Mouse (Mus musculus): ENCODE results near the gene Pdpk1. TPM values are rescaled to one million over a fixed set of nuclear protein-coding genes. Genes with fewer than 3 reads are reported as not detected.

The Pdpk1 gene
- total and polyA plus RNA-seq, 3 experiments, result 18.3 to 26.9 (median 19.0) TPM

- Histone ChIP-seq H3K36me3 (ENCODE audit: control insufficient read depth in 1 of 2, insufficient read depth in 2 of 2, low read length in 2 of 2) (peaks cover 2 to 19% of the 10 kb centered on the region in 2 experiments), H3K9ac (ENCODE audit: control insufficient read depth, low read depth, low read length, poor library complexity, severe bottlenecking) (no peak overlapping the region), H3K27me3 (ENCODE audit: control insufficient read depth in 1 of 2, insufficient read depth in 2 of 2, low read length in 2 of 2) (no peaks in the 10 kb centered on the region), H3K4me3 (ENCODE audit: control insufficient read depth in 1 of 2, insufficient read depth in 1 of 2, low read depth in 2 of 2, low read length in 2 of 2) (no peak overlapping the region), H3K4me1 (ENCODE audit: control insufficient read depth in 1 of 2, insufficient read depth in 2 of 2, low read length in 2 of 2) (peaks cover 0 to 2% of the 10 kb centered on the region in 2 experiments; a peak in 2 of 4 replicates), H3K27ac (ENCODE audit: control insufficient read depth, low read depth, low read length) (no peak overlapping the region), H3K9me3 (replicated peaks; ENCODE audit: insufficient read depth, low read length) (no peaks in the 10 kb centered on the region), H3K79me2 (ENCODE audit: control insufficient read depth, insufficient read depth, low read length, poor library complexity) (no peaks in the 10 kb centered on the region; the same call in 1 of the 2 replicates)
- DNase-seq (ENCODE audit: low read depth, low spot score), result no peak
- TF ChIP-seq USF1 (IDR thresholded peaks at IDR 0.05; ENCODE audit: low read depth, low read length), result no peak
- no peak for TF ChIP-seq ZNF384 (IDR thresholded peaks at IDR 0.05; ENCODE audit: low read depth, low read length)
- TF ChIP-seq NRF1 (IDR thresholded peaks at IDR 0.05; ENCODE audit: insufficient read depth, low read depth, low read length, poor library complexity, severe bottlenecking), result no peak
- TF ChIP-seq ZMIZ1 (IDR thresholded peaks at IDR 0.05; ENCODE audit: low read depth, low read length), result no peak
- no peak for TF ChIP-seq USF2 (IDR thresholded peaks at IDR 0.05; ENCODE audit: borderline replicate concordance in 1 of 2, insufficient read depth in 1 of 2, low read depth in 1 of 2, low read length in 2 of 2)
- no peak for TF ChIP-seq BHLHE40 (IDR thresholded peaks at IDR 0.05; ENCODE audit: borderline replicate concordance, low read depth, low read length)
- TF ChIP-seq MXI1 (IDR thresholded peaks at IDR 0.05; ENCODE audit: low read depth, low read length), result no peak
Measured at GRCm38 (mm10) chr17:24111256-24111655, 39.5 kb downstream of the Pdpk1 start.

GRCm38 (mm10) chr17:24108896-24109295 lies 41.8 kb downstream of the Pdpk1 start:
- DNase-seq (ENCODE audit: low read depth, low spot score), result no peak
- Histone ChIP-seq H3K79me2 (ENCODE audit: control insufficient read depth, insufficient read depth, low read length, poor library complexity) (no peaks in the 10 kb centered on the region), H3K4me3 (ENCODE audit: control insufficient read depth in 1 of 2, insufficient read depth in 1 of 2, low read depth in 2 of 2, low read length in 2 of 2) (no peak overlapping the region), H3K27me3 (ENCODE audit: control insufficient read depth in 1 of 2, insufficient read depth in 2 of 2, low read length in 2 of 2) (no peaks in the 10 kb centered on the region), H3K9me3 (replicated peaks; ENCODE audit: insufficient read depth, low read length) (no peaks in the 10 kb centered on the region), H3K4me1 (ENCODE audit: control insufficient read depth in 1 of 2, insufficient read depth in 2 of 2, low read length in 2 of 2) (peaks cover 0 to 2% of the 10 kb centered on the region in 2 experiments; a peak in 2 of 4 replicates), H3K27ac (ENCODE audit: control insufficient read depth, low read depth, low read length) (no peak overlapping the region), H3K36me3 (ENCODE audit: control insufficient read depth in 1 of 2, insufficient read depth in 2 of 2, low read length in 2 of 2) (peaks cover 2 to 20% of the 10 kb centered on the region in 2 experiments), H3K9ac (ENCODE audit: control insufficient read depth, low read depth, low read length, poor library complexity, severe bottlenecking) (no peak overlapping the region)
- TF ChIP-seq ELF1 (IDR thresholded peaks at IDR 0.05; ENCODE audit: low read depth, low read length) (no peak), KAT2A (conservative IDR thresholded peaks at IDR 0.05; ENCODE audit: low read depth, low read length) (no peak), NRF1 (IDR thresholded peaks at IDR 0.05; ENCODE audit: insufficient read depth, low read depth, low read length, poor library complexity, severe bottlenecking) (no peak), RAD21 (IDR thresholded peaks at IDR 0.05; ENCODE audit: low read depth, low read length) (no peak), ZNF384 (IDR thresholded peaks at IDR 0.05; ENCODE audit: low read depth, low read length) (no peak), POLR2A (IDR thresholded peaks at IDR 0.05; ENCODE audit: control insufficient read depth in 1 of 2, insufficient read depth in 1 of 2, low read depth in 1 of 2, low read length in 2 of 2, poor library complexity in 1 of 2) (no peak), ETS1 (IDR thresholded peaks at IDR 0.05; ENCODE audit: low read depth, low read length) (no peak), HCFC1 (IDR thresholded peaks at IDR 0.05; ENCODE audit: low read depth, low read length) (no peak), MEF2A (IDR thresholded peaks at IDR 0.05; ENCODE audit: extremely low read depth, insufficient replicate concordance, low read depth, low read length, poor library complexity, severe bottlenecking) (no peak), E2F4 (IDR thresholded peaks at IDR 0.05; ENCODE audit: borderline replicate concordance, low read depth, low read length) (no peak), TBP (IDR thresholded peaks at IDR 0.05; ENCODE audit: low read depth, low read length) (no peak), MAX (IDR thresholded peaks at IDR 0.05; ENCODE audit: low read length) (no peak), ZMIZ1 (IDR thresholded peaks at IDR 0.05; ENCODE audit: low read depth, low read length) (no peak), MAFK (IDR thresholded peaks at IDR 0.05; ENCODE audit: borderline replicate concordance, low read depth, low read length) (no peak), NELFE (IDR thresholded peaks at IDR 0.05; ENCODE audit: low read depth, low read length) (no peak), TAL1 (IDR thresholded peaks at IDR 0.05; ENCODE audit: low read length) (no peak), MAZ (IDR thresholded peaks at IDR 0.05; ENCODE audit: low read depth, low read length) (no peak), USF2 (IDR thresholded peaks at IDR 0.05; ENCODE audit: borderline replicate concordance in 1 of 2, insufficient read depth in 1 of 2, low read depth in 1 of 2, low read length in 2 of 2) (no peak), GATA1 (IDR thresholded peaks at IDR 0.05; ENCODE audit: low read depth, low read length) (no peak)
